Mouse (Mus musculus): ENCODE results near the gene Nfe2l1. TPM values are rescaled to one million over a fixed set of nuclear protein-coding genes. Genes with fewer than 3 reads are reported as not detected.
A peak's percentile ranks its signal among the peaks of the same experiment; 100 is the strongest.

Nfe2l1 gene
- polyA plus RNA-seq, 1 experiment from 2014 or later, result 28.0 TPM

- WGBS, result 48% methylated on average over 1 of the region's 1 CpGs
Observed at GRCm38 (mm10) chr11:96808066-96808465, 21.7 kb downstream of the Nfe2l1 start.

DNA sequence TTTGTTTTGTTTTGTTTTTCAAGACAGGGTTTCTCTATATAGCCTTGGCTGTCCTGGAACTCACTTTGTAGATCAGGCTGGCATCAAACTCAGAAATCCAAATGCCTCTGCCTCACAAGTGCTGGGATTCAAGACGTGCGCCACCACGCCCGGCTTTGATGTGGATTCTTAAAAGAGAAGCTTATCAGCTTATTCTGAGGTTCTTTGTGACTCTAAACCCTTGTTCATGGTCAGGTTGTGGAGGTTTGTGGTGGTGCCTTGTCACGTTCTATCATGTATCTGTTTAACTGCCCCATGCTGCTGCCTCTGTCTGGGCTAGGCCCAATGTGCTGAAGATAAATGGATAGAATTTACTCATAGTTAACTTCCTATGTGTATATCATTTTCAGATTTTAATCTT is 24.2 kb downstream of the Nfe2l1 start:
- WGBS, result 93% methylated on average over 5 of the region's 5 CpGs
- no peak overlapping the region for H3K9ac ChIP-seq (ENCODE audit: low read length)
- no peaks in the 10 kb centered on the region for H3K9me3 ChIP-seq (replicated peaks; ENCODE audit: control insufficient read depth, low read length)
- peaks cover 88% of the 10 kb centered on the region for H3K36me3 ChIP-seq (ENCODE audit: control insufficient read depth, insufficient read depth, low read length)
- H3K27ac ChIP-seq (ENCODE audit: low read depth, low read length), result no peak overlapping the region
- no peak overlapping the region for H3K4me3 ChIP-seq (ENCODE audit: low read depth, low read length)
- H3K27me3 ChIP-seq (replicated peaks; ENCODE audit: control insufficient read depth, insufficient read depth, low read length), result no peaks in the 10 kb centered on the region
- no peaks in the 10 kb centered on the region for H3K4me1 ChIP-seq (ENCODE audit: control insufficient read depth, insufficient read depth, low read length)
- DNase-seq (ENCODE audit: low spot score) (no peak), ATAC-seq (no peak)
- no peak overlapping the region for H3K4me2 ChIP-seq (ENCODE audit: low read length)

More at GRCm38 (mm10) chr11:96808066-96808465, 21.7 kb downstream of the Nfe2l1 start:
- no peaks in the 10 kb centered on the region for H3K9me3 ChIP-seq (replicated peaks; ENCODE audit: control insufficient read depth, low read length)
- H3K4me2 ChIP-seq (ENCODE audit: low read length), result no peak overlapping the region
- peaks cover 93% of the 10 kb centered on the region for H3K36me3 ChIP-seq (ENCODE audit: control insufficient read depth, insufficient read depth, low read length)
- no peaks in the 10 kb centered on the region for H3K4me1 ChIP-seq (ENCODE audit: control insufficient read depth, insufficient read depth, low read length)
- H3K4me3 ChIP-seq (ENCODE audit: low read depth, low read length), result no peak overlapping the region
- no peak for DNase-seq (ENCODE audit: low spot score)
- no peak for ATAC-seq
- no peaks in the 10 kb centered on the region for H3K27me3 ChIP-seq (replicated peaks; ENCODE audit: control insufficient read depth, insufficient read depth, low read length)
- H3K27ac ChIP-seq (ENCODE audit: low read depth, low read length), result no peak overlapping the region
- H3K9ac ChIP-seq (ENCODE audit: low read length), result no peak overlapping the region

DNA sequence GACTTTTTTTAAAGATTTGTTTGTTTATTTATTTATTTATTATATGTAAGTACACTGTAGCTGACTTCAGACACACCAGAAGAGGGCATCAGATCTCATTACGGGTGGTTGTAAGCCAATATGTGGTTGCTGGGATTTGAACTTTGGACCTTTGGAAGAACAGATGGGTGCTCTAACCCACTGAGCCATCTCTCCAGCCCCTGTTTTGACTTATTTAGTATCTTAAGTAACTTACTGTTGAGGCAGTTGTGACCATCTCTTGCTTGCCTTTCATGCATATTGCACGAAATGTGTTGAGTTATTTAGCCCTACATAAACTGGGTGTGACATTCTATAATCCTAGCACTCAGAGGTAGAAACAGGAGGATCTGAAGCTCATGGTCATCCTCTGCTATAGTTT is 30.3 kb downstream of the Nfe2l1 start:
- H3K36me3 ChIP-seq (ENCODE audit: control insufficient read depth, insufficient read depth, low read length), result peaks cover 57% of the 10 kb centered on the region
- no peak overlapping the region for H3K4me2 ChIP-seq (ENCODE audit: low read length)

GRCm38 (mm10) chr11:96796586-96796985 is 33.2 kb downstream of the Nfe2l1 start:
- Histone ChIP-seq H3K36me3 (ENCODE audit: control insufficient read depth, insufficient read depth, low read length) (peaks cover 28% of the 10 kb centered on the region), H3K9ac (ENCODE audit: low read length) (no peak overlapping the region), H3K27me3 (replicated peaks; ENCODE audit: control insufficient read depth, insufficient read depth, low read length) (no peaks in the 10 kb centered on the region), H3K9me3 (replicated peaks; ENCODE audit: control insufficient read depth, low read length) (no peaks in the 10 kb centered on the region), H3K4me3 (ENCODE audit: low read depth, low read length) (no peak overlapping the region), H3K4me2 (ENCODE audit: low read length) (no peak overlapping the region), H3K4me1 (ENCODE audit: control insufficient read depth, insufficient read depth, low read length) (0 out of 2 replicates have a peak, but pooled peaks cover 3% of the 10 kb centered on the region), H3K27ac (ENCODE audit: low read depth, low read length) (no peak overlapping the region)
- ATAC-seq, result no peak
- WGBS, result 51% methylated on average over 1 of the region's 1 CpGs
- peak; percentile 44 for DNase-seq (ENCODE audit: low spot score)

More for the DNA sequence above, 30.3 kb downstream of the Nfe2l1 start:
- no peak for ATAC-seq
- H3K4me1 ChIP-seq (ENCODE audit: control insufficient read depth, insufficient read depth, low read length), result no peaks in the 10 kb centered on the region
- H3K9ac ChIP-seq (ENCODE audit: low read length), result no peak overlapping the region
- WGBS, result 92% methylated on average over 2 of the region's 2 CpGs
- no peak overlapping the region for H3K27ac ChIP-seq (ENCODE audit: low read depth, low read length)
- no peak for DNase-seq (ENCODE audit: low spot score)
- H3K4me3 ChIP-seq (ENCODE audit: low read depth, low read length), result no peak overlapping the region
- no peaks in the 10 kb centered on the region for H3K9me3 ChIP-seq (replicated peaks; ENCODE audit: control insufficient read depth, low read length)
- no peaks in the 10 kb centered on the region for H3K27me3 ChIP-seq (replicated peaks; ENCODE audit: control insufficient read depth, insufficient read depth, low read length)

DNA sequence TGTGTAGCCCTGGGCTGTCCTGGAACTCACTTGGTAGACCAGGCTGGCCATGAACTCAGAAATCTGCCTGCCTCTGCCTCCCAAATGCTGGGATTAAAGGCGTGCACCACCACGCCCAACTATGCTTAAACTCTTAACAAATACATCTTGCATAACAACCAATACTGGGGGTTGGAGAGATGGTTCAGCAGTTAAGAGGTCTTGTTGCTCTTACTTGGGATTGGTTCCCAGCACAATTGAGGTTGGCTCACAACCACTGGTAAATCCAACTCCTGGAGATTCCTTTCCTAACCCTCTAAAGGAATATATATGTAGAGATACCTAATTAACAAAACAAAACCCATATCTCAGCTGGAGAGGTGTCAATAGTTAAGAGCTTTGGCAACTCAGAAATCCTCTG is 33.7 kb downstream of the Nfe2l1 start:
- Histone ChIP-seq H3K9ac (ENCODE audit: low read length) (no peak overlapping the region), H3K4me3 (ENCODE audit: low read depth, low read length) (no peak overlapping the region), H3K4me2 (ENCODE audit: low read length) (no peak overlapping the region), H3K27me3 (replicated peaks; ENCODE audit: control insufficient read depth, insufficient read depth, low read length) (no peaks in the 10 kb centered on the region), H3K4me1 (ENCODE audit: control insufficient read depth, insufficient read depth, low read length) (0 out of 2 replicates have a peak, but pooled peaks cover 4% of the 10 kb centered on the region), H3K27ac (ENCODE audit: low read depth, low read length) (no peak overlapping the region), H3K36me3 (ENCODE audit: control insufficient read depth, insufficient read depth, low read length) (peaks cover 28% of the 10 kb centered on the region), H3K9me3 (replicated peaks; ENCODE audit: control insufficient read depth, low read length) (no peaks in the 10 kb centered on the region)
- 95% methylated on average over 2 of the region's 2 CpGs for WGBS
- ATAC-seq (no peak), DNase-seq (ENCODE audit: low spot score) (no peak)

- no peak overlapping the region for H3K27ac ChIP-seq (ENCODE audit: low read depth, low read length)
- H3K4me1 ChIP-seq (ENCODE audit: control insufficient read depth, insufficient read depth, low read length), result peaks cover 10% of the 10 kb centered on the region
- H3K9me3 ChIP-seq (replicated peaks; ENCODE audit: control insufficient read depth, low read length), result no peaks in the 10 kb centered on the region
- no peaks in the 10 kb centered on the region for H3K27me3 ChIP-seq (replicated peaks; ENCODE audit: control insufficient read depth, insufficient read depth, low read length)
- DNase-seq (ENCODE audit: low spot score), result no peak
- no peak overlapping the region for H3K4me2 ChIP-seq (ENCODE audit: low read length)
- ATAC-seq, result no peak
- no peak overlapping the region for H3K9ac ChIP-seq (ENCODE audit: low read length)
- peaks cover 22% of the 10 kb centered on the region for H3K36me3 ChIP-seq (ENCODE audit: control insufficient read depth, insufficient read depth, low read length)
- H3K4me3 ChIP-seq (ENCODE audit: low read depth, low read length), result no peak overlapping the region
- WGBS, result 96% methylated on average over 13 of the region's 13 CpGs
Observed at GRCm38 (mm10) chr11:96795491-96795890, 34.3 kb downstream of the Nfe2l1 start.

GRCm38 (mm10) chr11:96790681-96791080 is 39.1 kb downstream of the Nfe2l1 start:
- Histone ChIP-seq H3K4me1 (ENCODE audit: control insufficient read depth, insufficient read depth, low read length) (peaks cover 17% of the 10 kb centered on the region), H3K27me3 (replicated peaks; ENCODE audit: control insufficient read depth, insufficient read depth, low read length) (no peaks in the 10 kb centered on the region), H3K27ac (ENCODE audit: low read depth, low read length) (no peak overlapping the region), H3K9ac (ENCODE audit: low read length) (peak overlapping the region; percentile 94; the same call in 1 of the 2 replicates), H3K9me3 (replicated peaks; ENCODE audit: control insufficient read depth, low read length) (no peaks in the 10 kb centered on the region), H3K36me3 (ENCODE audit: control insufficient read depth, insufficient read depth, low read length) (peaks cover 6% of the 10 kb centered on the region), H3K4me3 (ENCODE audit: low read depth, low read length) (peak overlapping the region; percentile 95), H3K4me2 (ENCODE audit: low read length) (peak overlapping the region; percentile 77)
- WGBS, result 0% methylated on average over 1 of the region's 1 CpGs
- no peak for ATAC-seq
- DNase-seq (ENCODE audit: low spot score), result no peak

DNA sequence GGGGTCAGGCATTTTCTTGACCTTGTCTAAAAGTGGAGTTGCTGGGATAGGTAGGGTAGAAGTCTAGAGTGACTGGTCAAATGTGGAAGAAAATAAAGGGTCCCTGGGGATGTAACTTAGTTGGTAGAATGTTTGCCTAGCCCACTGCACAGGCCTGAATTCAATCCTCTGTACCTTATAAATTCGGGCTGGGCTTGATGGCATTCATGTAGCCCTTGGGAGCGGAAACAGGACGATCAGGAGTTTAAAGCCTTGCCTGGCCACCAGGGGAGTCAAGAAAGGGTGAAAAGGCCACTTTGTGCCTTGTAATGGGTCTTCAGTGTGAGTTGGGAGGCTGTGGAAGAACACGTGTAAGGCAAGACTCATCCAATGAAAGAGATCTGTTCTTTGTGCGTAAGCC is 39.8 kb downstream of the Nfe2l1 start:
- 5% methylated on average over 5 of the region's 5 CpGs for WGBS
- Histone ChIP-seq H3K4me3 (ENCODE audit: low read depth, low read length) (peak overlapping the region; percentile 95), H3K4me1 (ENCODE audit: control insufficient read depth, insufficient read depth, low read length) (peaks cover 17% of the 10 kb centered on the region), H3K27ac (ENCODE audit: low read depth, low read length) (no peak overlapping the region), H3K27me3 (replicated peaks; ENCODE audit: control insufficient read depth, insufficient read depth, low read length) (no peaks in the 10 kb centered on the region), H3K9me3 (replicated peaks; ENCODE audit: control insufficient read depth, low read length) (no peaks in the 10 kb centered on the region), H3K9ac (ENCODE audit: low read length) (peak overlapping the region; percentile 94), H3K36me3 (ENCODE audit: control insufficient read depth, insufficient read depth, low read length) (no peaks in the 10 kb centered on the region), H3K4me2 (ENCODE audit: low read length) (peak overlapping the region; percentile 77)
- ATAC-seq (no peak), DNase-seq (ENCODE audit: low spot score) (no peak)

- H3K27me3 ChIP-seq (replicated peaks; ENCODE audit: control insufficient read depth, insufficient read depth, low read length), result no peaks in the 10 kb centered on the region
Observed at GRCm38 (mm10) chr11:96788871-96789795, 40.6 kb downstream of the Nfe2l1 start, which contains the start of gene Cbx1. Gene Cbx1 (plus strand): TSS chr11:96789127.

More at GRCm38 (mm10) chr11:96788871-96789795, 40.6 kb downstream of the Nfe2l1 start, which contains the start of gene Cbx1:
- Histone ChIP-seq H3K4me2 (ENCODE audit: low read length) (peak within 1 kb of the TSS; percentile 77), H3K4me1 (ENCODE audit: control insufficient read depth, insufficient read depth, low read length) (peaks cover 17% of the 10 kb centered on the region), H3K4me3 (ENCODE audit: low read depth, low read length) (peak within 1 kb of the TSS; percentile 95), H3K27ac (ENCODE audit: low read depth, low read length) (peak within 1 kb of the TSS; percentile 97), H3K9me3 (replicated peaks; ENCODE audit: control insufficient read depth, low read length) (no peaks in the 10 kb centered on the region), H3K36me3 (ENCODE audit: control insufficient read depth, insufficient read depth, low read length) (no peaks in the 10 kb centered on the region), H3K9ac (ENCODE audit: low read length) (peak within 1 kb of the TSS; percentile 94)
- DNase-seq (ENCODE audit: low spot score) (peak; percentile 96), ATAC-seq (peak; percentile 99)
- 1% methylated on average over 93 of the region's 93 CpGs for WGBS
